Mouse (Mus musculus): ENCODE results near the gene Kalrn. TPM values are rescaled to one million over a fixed set of nuclear protein-coding genes. Genes with fewer than 3 reads are reported as not detected.

Kalrn gene
- polyA plus RNA-seq, 1 experiment from 2014 or later, result 43.9 TPM

DNA sequence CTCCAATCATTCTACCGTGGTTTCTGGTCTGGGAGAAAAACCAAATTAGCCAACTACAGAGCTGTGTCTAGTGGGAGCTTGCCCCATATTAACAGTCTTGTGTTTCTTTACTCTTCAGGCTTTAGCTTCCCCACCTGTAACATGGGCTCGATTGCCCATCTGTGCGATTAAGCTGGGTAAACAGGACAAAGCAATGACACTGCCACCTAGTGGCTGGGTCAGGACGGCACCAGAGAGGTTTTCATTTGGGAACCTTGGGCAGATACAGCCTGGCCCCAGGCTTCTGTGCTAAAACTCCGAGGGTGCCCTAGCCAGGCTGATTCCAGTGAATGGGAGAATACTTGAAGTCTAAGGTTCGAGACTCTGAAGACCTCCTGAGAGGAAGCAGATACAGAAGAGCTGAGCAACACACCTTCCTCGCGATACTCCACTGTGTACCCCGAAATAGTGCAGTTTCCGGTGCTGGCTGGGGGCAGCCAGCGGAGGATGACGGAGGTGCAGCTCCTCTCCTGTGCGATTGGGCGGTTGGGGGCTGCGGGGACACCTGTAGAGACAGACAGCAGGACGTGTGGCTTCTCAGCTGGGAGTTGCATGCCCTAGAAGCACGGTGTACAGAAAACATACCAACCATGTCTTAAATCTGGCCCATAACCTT lies 584.8 kb downstream of the Kalrn start:
- no peak overlapping the region for H3K4me2 ChIP-seq (ENCODE audit: low read length)
- no peaks in the 10 kb centered on the region for H3K27me3 ChIP-seq (replicated peaks; ENCODE audit: control insufficient read depth, insufficient read depth, low read length)
- WGBS, result 64% methylated on average over 17 of the region's 17 CpGs
- H3K4me1 ChIP-seq (replicated peaks; ENCODE audit: control insufficient read depth, insufficient read depth, low read length), result no peaks in the 10 kb centered on the region
- H3K36me3 ChIP-seq (ENCODE audit: control insufficient read depth, insufficient read depth), result peaks cover 3% of the 10 kb centered on the region; the same call in 1 of the 2 replicates
- no peak overlapping the region for H3K9ac ChIP-seq (replicated peaks; ENCODE audit: low read depth, low read length)
- no peaks in the 10 kb centered on the region for H3K9me3 ChIP-seq (ENCODE audit: control insufficient read depth, low read length)
- no peak for ATAC-seq
- H3K27ac ChIP-seq (ENCODE audit: low read length), result no peak overlapping the region
- H3K4me3 ChIP-seq (replicated peaks; ENCODE audit: low read length), result no peak overlapping the region

DNA sequence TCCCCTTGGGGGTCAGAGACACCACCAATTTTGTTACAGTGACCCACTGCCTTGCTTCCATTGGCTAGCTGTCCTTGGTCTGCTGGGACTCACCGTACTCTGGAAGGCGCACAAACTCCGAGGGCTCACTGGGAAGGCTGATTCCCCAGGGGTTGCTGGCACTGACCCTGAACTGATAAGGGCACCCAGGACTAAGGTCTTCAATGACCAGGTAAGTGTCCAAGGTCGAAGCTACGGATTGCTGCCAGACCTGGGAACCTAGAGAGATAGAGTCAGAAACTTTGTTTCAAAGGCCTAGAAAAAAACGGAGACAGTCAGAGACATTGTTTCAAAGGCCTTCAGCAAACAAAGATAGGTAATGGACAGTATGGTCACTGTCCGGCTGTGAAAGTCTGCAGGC lies 586.3 kb downstream of the Kalrn start:
- ATAC-seq, result no peak
- Histone ChIP-seq H3K4me1 (replicated peaks; ENCODE audit: control insufficient read depth, insufficient read depth, low read length) (no peaks in the 10 kb centered on the region), H3K27me3 (replicated peaks; ENCODE audit: control insufficient read depth, insufficient read depth, low read length) (no peaks in the 10 kb centered on the region), H3K4me3 (replicated peaks; ENCODE audit: low read length) (no peak overlapping the region), H3K9me3 (ENCODE audit: control insufficient read depth, low read length) (no peaks in the 10 kb centered on the region), H3K4me2 (ENCODE audit: low read length) (no peak overlapping the region), H3K36me3 (ENCODE audit: control insufficient read depth, insufficient read depth) (no peaks in the 10 kb centered on the region), H3K27ac (ENCODE audit: low read length) (no peak overlapping the region), H3K9ac (replicated peaks; ENCODE audit: low read depth, low read length) (no peak overlapping the region)
- 92% methylated on average over 7 of the region's 7 CpGs for WGBS

DNA sequence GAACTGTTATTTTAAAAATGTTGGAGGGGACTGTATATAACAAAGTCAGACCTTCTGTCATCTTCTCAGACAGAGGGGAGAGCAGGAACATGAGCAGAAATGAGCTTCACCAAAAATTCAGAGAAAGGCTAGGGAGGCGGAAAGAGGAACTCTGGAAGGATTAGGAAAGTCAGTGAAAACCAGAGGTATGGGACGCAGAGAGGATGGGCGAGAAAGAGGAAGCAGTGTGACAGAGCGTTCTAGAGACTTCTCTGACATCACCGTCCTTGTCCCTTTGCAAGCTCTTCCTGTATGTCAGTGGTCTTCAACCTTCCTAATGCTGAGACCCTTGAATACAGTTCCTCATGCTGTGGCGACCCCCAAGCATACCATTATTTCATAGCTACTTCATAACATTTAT lies 588.0 kb downstream of the Kalrn start:
- Histone ChIP-seq H3K9me3 (ENCODE audit: control insufficient read depth, low read length) (no peaks in the 10 kb centered on the region), H3K4me3 (replicated peaks; ENCODE audit: low read length) (no peak overlapping the region), H3K36me3 (ENCODE audit: control insufficient read depth, insufficient read depth) (no peaks in the 10 kb centered on the region), H3K9ac (replicated peaks; ENCODE audit: low read depth, low read length) (no peak overlapping the region), H3K27me3 (replicated peaks; ENCODE audit: control insufficient read depth, insufficient read depth, low read length) (no peaks in the 10 kb centered on the region), H3K27ac (ENCODE audit: low read length) (no peak overlapping the region), H3K4me1 (replicated peaks; ENCODE audit: control insufficient read depth, insufficient read depth, low read length) (no peaks in the 10 kb centered on the region), H3K4me2 (ENCODE audit: low read length) (no peak overlapping the region)
- no peak for ATAC-seq
- WGBS, result 90% methylated on average over 6 of the region's 6 CpGs

DNA sequence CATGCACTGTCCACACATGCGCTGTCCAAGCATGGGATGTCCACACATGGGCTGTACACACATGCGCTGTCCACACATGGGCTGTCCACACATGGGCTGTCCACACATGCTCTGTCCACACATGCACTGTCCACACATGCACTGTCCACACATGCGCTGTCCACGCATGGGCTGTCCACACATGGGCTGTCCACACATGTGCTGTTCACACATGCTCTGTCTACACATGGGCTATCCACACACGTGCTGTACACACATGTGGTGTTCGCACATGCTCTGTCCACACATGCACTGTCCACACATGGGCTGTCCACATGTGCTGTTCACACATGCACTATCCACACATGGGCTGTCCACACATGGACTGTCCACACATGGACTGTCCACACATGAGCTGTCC lies 589.6 kb downstream of the Kalrn start:
- Histone ChIP-seq H3K27me3 (replicated peaks; ENCODE audit: control insufficient read depth, insufficient read depth, low read length) (no peaks in the 10 kb centered on the region), H3K9ac (replicated peaks; ENCODE audit: low read depth, low read length) (no peak overlapping the region), H3K9me3 (ENCODE audit: control insufficient read depth, low read length) (no peaks in the 10 kb centered on the region), H3K36me3 (ENCODE audit: control insufficient read depth, insufficient read depth) (no peaks in the 10 kb centered on the region; the same call in 1 of the 2 replicates), H3K27ac (ENCODE audit: low read length) (no peak overlapping the region), H3K4me3 (replicated peaks; ENCODE audit: low read length) (no peak overlapping the region), H3K4me2 (ENCODE audit: low read length) (no peak overlapping the region), H3K4me1 (replicated peaks; ENCODE audit: control insufficient read depth, insufficient read depth, low read length) (no peaks in the 10 kb centered on the region)
- no peak for ATAC-seq
- WGBS, result 97% methylated on average over 6 of the region's 6 CpGs

DNA sequence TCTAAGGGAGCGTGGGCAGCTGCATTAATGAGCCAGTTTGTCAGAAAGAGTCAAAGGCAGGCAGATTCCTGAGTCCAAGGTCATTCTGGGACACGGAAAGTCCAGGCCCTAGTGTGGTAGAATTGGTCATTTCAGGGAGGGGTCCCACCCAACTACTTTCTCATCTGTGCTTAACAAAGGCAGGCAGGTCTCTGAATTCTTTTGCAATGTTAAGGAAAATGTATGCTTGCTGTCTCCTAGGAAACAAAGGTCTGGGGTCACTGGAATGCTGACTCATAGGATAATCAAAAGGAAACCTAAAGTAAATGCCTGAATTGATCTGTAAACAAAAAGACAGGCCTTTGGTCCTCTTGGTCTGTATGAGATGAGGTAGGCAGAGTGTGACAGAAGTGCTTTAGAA lies 593.5 kb downstream of the Kalrn start:
- Histone ChIP-seq H3K36me3 (ENCODE audit: control insufficient read depth, insufficient read depth) (peaks cover 15% of the 10 kb centered on the region), H3K4me1 (replicated peaks; ENCODE audit: control insufficient read depth, insufficient read depth, low read length) (no peaks in the 10 kb centered on the region), H3K9ac (replicated peaks; ENCODE audit: low read depth, low read length) (no peak overlapping the region), H3K9me3 (ENCODE audit: control insufficient read depth, low read length) (no peaks in the 10 kb centered on the region), H3K4me2 (ENCODE audit: low read length) (no peak overlapping the region), H3K4me3 (replicated peaks; ENCODE audit: low read length) (no peak overlapping the region), H3K27ac (ENCODE audit: low read length) (no peak overlapping the region), H3K27me3 (replicated peaks; ENCODE audit: control insufficient read depth, insufficient read depth, low read length) (no peaks in the 10 kb centered on the region)
- 55% methylated on average over 2 of the region's 2 CpGs for WGBS
- no peak for ATAC-seq

DNA sequence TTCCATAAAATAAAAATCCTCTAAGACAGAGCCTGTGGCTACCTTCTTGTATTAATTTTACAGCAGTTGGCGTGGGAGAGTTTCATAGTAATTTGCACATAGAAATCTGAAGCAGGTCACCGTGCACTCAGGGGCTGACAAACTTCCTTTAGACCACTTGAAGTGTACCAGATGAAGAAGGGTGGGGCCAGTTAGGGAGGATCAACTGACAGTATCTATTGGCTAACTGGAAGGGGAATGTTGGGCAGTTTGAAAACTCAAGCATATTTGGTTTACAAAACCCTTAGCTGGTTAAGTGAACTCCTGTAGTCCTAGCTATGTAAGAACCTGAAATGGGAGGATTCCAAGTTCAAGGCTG lies 606.1 kb downstream of the Kalrn start:
- Histone ChIP-seq H3K9me3 (ENCODE audit: control insufficient read depth, low read length) (no peaks in the 10 kb centered on the region), H3K36me3 (ENCODE audit: control insufficient read depth, insufficient read depth) (no peaks in the 10 kb centered on the region), H3K4me2 (ENCODE audit: low read length) (peak overlapping the region; percentile 88), H3K4me3 (replicated peaks; ENCODE audit: low read length) (peak overlapping the region; percentile 77), H3K27me3 (replicated peaks; ENCODE audit: control insufficient read depth, insufficient read depth, low read length) (no peaks in the 10 kb centered on the region), H3K4me1 (replicated peaks; ENCODE audit: control insufficient read depth, insufficient read depth, low read length) (peaks cover 11% of the 10 kb centered on the region), H3K27ac (ENCODE audit: low read length) (no peak overlapping the region), H3K9ac (replicated peaks; ENCODE audit: low read depth, low read length) (peak overlapping the region; percentile 3; the same call in 1 of the 2 replicates)
- WGBS, result 73% methylated on average over 2 of the region's 2 CpGs
- peak; percentile 17 for ATAC-seq

DNA sequence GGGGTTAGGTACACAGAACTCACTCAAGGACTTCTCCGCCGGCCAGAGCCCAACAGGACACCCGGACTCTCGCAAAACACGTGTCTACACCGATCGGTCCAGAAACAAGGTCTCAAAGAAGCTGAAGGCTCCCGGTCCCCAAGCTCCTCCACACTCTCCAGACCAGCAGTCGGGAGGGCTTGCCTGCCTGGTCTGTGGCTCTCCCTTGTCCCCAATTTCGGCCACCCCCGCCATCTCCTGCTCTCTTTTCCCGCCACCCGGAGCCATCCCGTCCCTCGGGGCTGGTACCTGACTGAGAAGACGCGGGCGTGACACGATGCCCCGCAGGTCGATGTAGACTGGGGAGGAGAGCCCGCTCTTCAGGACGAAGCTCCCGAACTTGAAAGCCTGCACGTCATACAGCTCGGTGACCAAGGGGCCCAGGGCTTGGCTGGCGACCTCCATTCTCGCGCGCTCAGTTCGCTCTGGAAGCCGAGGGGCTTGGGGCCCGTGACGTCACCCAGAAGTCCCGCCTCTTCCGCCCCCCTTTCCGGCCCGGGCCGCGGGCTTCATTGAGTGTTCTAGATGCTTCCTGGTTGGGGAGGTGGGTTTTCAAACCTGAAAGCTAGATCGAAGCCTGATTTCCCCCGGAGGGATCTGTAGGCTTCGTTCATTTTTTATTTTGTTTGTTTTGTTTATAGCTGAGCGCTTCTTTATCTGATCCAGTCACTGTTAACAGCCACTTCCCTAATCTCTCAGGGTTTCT lies 606.6 kb downstream of the Kalrn start, which contains the start of gene Umps:
Umps (minus strand) TSS at position 501 of the 745 bp plus-strand sequence.
- Histone ChIP-seq H3K36me3 (ENCODE audit: control insufficient read depth, insufficient read depth) (peaks cover 2% of the 10 kb centered on the region; the same call in 1 of the 2 replicates), H3K27ac (ENCODE audit: low read length) (peak within 1 kb of the TSS; percentile 16; the same call in 1 of the 2 replicates)
- ATAC-seq, result peak; percentile 96

DNA sequence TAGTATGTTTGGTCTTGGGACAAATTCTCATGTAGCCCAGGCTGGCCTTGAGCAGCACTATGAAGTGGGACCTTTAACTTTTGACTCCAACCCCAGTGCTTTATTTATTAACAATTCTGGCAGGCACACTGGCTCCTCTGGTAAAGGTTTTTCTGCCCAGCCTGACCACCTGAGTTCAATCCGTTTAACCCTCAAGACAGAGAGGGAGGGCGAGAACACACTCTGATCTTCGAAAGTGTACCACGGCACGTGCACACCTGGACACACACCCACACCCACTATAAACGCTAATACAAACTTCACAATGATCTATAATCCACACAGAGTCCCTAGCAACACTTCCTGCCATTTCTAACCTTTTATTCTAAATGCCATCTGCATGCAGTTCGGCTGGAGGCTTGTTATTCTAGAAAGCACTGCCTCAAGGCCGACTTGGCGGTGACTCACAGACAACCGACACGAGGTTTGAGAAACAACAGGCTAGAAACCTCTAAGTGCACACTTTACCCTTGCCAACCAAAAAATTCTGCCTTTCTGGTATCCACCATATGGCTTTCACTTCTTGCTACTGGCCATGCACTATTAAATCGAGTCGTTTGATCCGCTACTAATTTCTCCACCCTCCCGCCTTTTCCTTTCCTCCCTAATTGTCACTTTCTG lies 607.3 kb downstream of the Kalrn start:
- Histone ChIP-seq H3K4me1 (replicated peaks; ENCODE audit: control insufficient read depth, insufficient read depth, low read length) (peaks cover 11% of the 10 kb centered on the region), H3K4me3 (replicated peaks; ENCODE audit: low read length) (peak overlapping the region; percentile 77), H3K9me3 (ENCODE audit: control insufficient read depth, low read length) (no peaks in the 10 kb centered on the region), H3K27me3 (replicated peaks; ENCODE audit: control insufficient read depth, insufficient read depth, low read length) (no peaks in the 10 kb centered on the region), H3K36me3 (ENCODE audit: control insufficient read depth, insufficient read depth) (peaks cover 9% of the 10 kb centered on the region; the same call in 1 of the 2 replicates), H3K9ac (replicated peaks; ENCODE audit: low read depth, low read length) (peak overlapping the region; percentile 82), H3K27ac (ENCODE audit: low read length) (no peak overlapping the region), H3K4me2 (ENCODE audit: low read length) (peak overlapping the region; percentile 88)
- peak; percentile 21 for ATAC-seq
- WGBS, result 15% methylated on average over 15 of the region's 15 CpGs

More for the DNA sequence above, 606.6 kb downstream of the Kalrn start, which contains the start of gene Umps:
- 1% methylated on average over 44 of the region's 44 CpGs for WGBS
- Histone ChIP-seq H3K4me2 (ENCODE audit: low read length) (peak within 1 kb of the TSS; percentile 88), H3K9me3 (ENCODE audit: control insufficient read depth, low read length) (no peaks in the 10 kb centered on the region), H3K4me1 (replicated peaks; ENCODE audit: control insufficient read depth, insufficient read depth, low read length) (peaks cover 11% of the 10 kb centered on the region), H3K9ac (replicated peaks; ENCODE audit: low read depth, low read length) (peak within 1 kb of the TSS; percentile 82), H3K4me3 (replicated peaks; ENCODE audit: low read length) (peak within 1 kb of the TSS; percentile 77), H3K27me3 (replicated peaks; ENCODE audit: control insufficient read depth, insufficient read depth, low read length) (no peaks in the 10 kb centered on the region)

DNA sequence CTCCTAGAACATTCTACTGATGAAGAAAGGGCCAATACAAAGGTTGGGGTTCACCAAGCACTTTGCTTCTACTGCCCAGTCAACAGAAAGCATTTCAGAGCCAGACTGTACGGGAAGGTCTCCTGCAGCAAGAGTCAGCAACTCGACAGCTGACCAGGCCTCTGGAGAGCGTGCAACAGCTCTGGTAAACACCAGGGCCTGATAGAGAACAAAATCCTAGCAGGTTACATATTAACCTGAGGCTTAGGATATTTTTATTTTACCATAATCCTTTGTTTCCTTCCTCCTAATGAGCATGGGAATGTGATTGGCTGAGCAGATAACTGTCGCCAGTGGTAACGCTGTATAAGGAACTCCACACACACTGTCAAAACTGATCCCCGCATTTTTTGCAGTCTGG lies 609.8 kb downstream of the Kalrn start:
- Histone ChIP-seq H3K4me1 (replicated peaks; ENCODE audit: control insufficient read depth, insufficient read depth, low read length) (peaks cover 11% of the 10 kb centered on the region), H3K36me3 (ENCODE audit: control insufficient read depth, insufficient read depth) (peaks cover 18% of the 10 kb centered on the region), H3K4me3 (replicated peaks; ENCODE audit: low read length) (no peak overlapping the region), H3K9ac (replicated peaks; ENCODE audit: low read depth, low read length) (no peak overlapping the region), H3K27ac (ENCODE audit: low read length) (no peak overlapping the region), H3K4me2 (ENCODE audit: low read length) (no peak overlapping the region), H3K27me3 (replicated peaks; ENCODE audit: control insufficient read depth, insufficient read depth, low read length) (no peaks in the 10 kb centered on the region), H3K9me3 (ENCODE audit: control insufficient read depth, low read length) (no peaks in the 10 kb centered on the region)
- 94% methylated on average over 6 of the region's 6 CpGs for WGBS
- no peak for ATAC-seq
